Mouse (Mus musculus) lung, postnatal 0 days (tissue): ENCODE measurements around the gene Man2b1.

Source experiments
- CTCF ChIP-seq: IDR thresholded peaks from 2 replicates; pipeline ENCODE4 v1.5.1; 2016; ENCODE audit warnings: antibody characterized with exemption, mild to moderate bottlenecking
- EP300 ChIP-seq: IDR thresholded peaks from 2 replicates; pipeline ENCODE4 v1.6.1; 2016; ENCODE audit warnings: antibody characterized with exemption, mild to moderate bottlenecking, control low read depth

- TF ChIP-seq EP300: no peak
- TF ChIP-seq CTCF: no peak
These were observed 39.9 kb downstream of the Man2b1 start, which contains the start of gene Zfp791 for GRCm38 (mm10) chr8:85122995-85123394.
